Mouse (Mus musculus) megakaryocyte, embryonic 14.5 days (primary cell): Measurements from ENCODE around the gene Shisa7.

Experiments used
- FLI1 ChIP-seq: IDR thresholded peaks from 2 replicates; pipeline ENCODE4 v1.6.1; 2012; ENCODE audit warnings: low read length, inconsistent platforms, mixed read lengths
- GATA1 ChIP-seq: IDR thresholded peaks from 3 replicates; pipeline ENCODE4 v1.6.1; 2012; ENCODE audit warnings: mixed read lengths, low read length, inconsistent platforms, borderline replicate concordance

GRCm38 (mm10) chr7:4863041-4863440 lies 18.5 kb upstream of the Shisa7 start:
- TF ChIP-seq GATA1 (no peak), FLI1 (no peak)
